Mouse (Mus musculus) liver, embryonic 14.5 days (tissue): ENCODE data around the gene Adamts17. TPM values are rescaled to one million over a fixed set of nuclear protein-coding genes. Genes with fewer than 3 reads are reported as not detected.

Source experiments
- ATAC-seq: fragments of 200-750 bp; cut with Nextera tagmentation; 2 replicates; pipeline ENCODE4 v1.8.0; 2017; ENCODE audit warnings: moderate number of reproducible peaks, mild to moderate bottlenecking, moderate library complexity; ENCODE audit not compliant: insufficient read depth
- DNase-seq, 3 experiments: peaks; one replicate each; pipeline ENCODE4 v3.0.0-alpha.2; 2012 to 2013; ENCODE audit warnings: low read depth in 3 of 3, low spot score in 3 of 3
- H3K27ac ChIP-seq: fragments of 300-500 bp; sonication (generic); 2 replicates; pipeline ENCODE4 v1.5.1; 2014; ENCODE audit warnings: moderate library complexity, mild to moderate bottlenecking, control low read depth, inconsistent platforms
- H3K27me3 ChIP-seq: fragments of 300-500 bp; sonication (generic); 2 replicates; pipeline ENCODE4 v1.6.1; 2014; ENCODE audit warnings: mild to moderate bottlenecking, low read length, moderate library complexity; ENCODE audit not compliant: control insufficient read depth, insufficient read depth
- H3K36me3 ChIP-seq: fragments of 300-500 bp; sonication (generic); replicated peaks from 2 replicates; pipeline ENCODE4 v1.6.1; 2014; ENCODE audit warnings: low read depth; ENCODE audit not compliant: control insufficient read depth, insufficient read depth
- H3K4me1 ChIP-seq, 2 experiments: fragments of 200-500 bp in 1 of 2; fragments of 300-500 bp in 1 of 2; sonication (generic) in 1 of 2; replicated peaks; 2 replicates each; pipeline ENCODE4 v1.6.1; 2012 to 2014; ENCODE audit warnings: antibody characterized with exemption in 1 of 2, inconsistent platforms in 1 of 2, low read length in 1 of 2; ENCODE audit not compliant: control insufficient read depth in 2 of 2, insufficient read depth in 2 of 2
- H3K4me2 ChIP-seq: fragments of 300-500 bp; sonication (generic); 2 replicates; pipeline ENCODE4 v1.6.1; 2014; ENCODE audit warnings: low read depth, mild to moderate bottlenecking, control low read depth, moderate library complexity
- H3K4me3 ChIP-seq, 2 experiments: fragments of 200-500 bp in 1 of 2; fragments of 300-500 bp in 1 of 2; sonication (generic) in 1 of 2; 2 replicates each; pipeline ENCODE4 v1.5.1; 2012 to 2014; ENCODE audit warnings: low read depth in 2 of 2, low read length in 2 of 2, mild to moderate bottlenecking in 2 of 2, control low read depth in 1 of 2, inconsistent platforms in 1 of 2, moderate library complexity in 1 of 2; ENCODE audit not compliant: insufficient read depth in 1 of 2
- H3K9ac ChIP-seq: fragments of 300-500 bp; sonication (generic); replicated peaks from 2 replicates; pipeline ENCODE4 v1.6.1; 2014; ENCODE audit warnings: mild to moderate bottlenecking, control low read depth, moderate library complexity
- H3K9me3 ChIP-seq: fragments of 300-500 bp; sonication (generic); 2 replicates; pipeline ENCODE4 v1.6.1; 2016; ENCODE audit warnings: low read length, mixed read lengths; ENCODE audit not compliant: control insufficient read depth
- CTCF ChIP-seq: IDR thresholded peaks from 2 replicates; pipeline ENCODE4 v1.5.1; 2016; ENCODE audit warnings: antibody characterized with exemption, low read depth, control low read depth
- EP300 ChIP-seq: IDR thresholded peaks from 2 replicates; pipeline ENCODE4 v1.6.1; 2016; ENCODE audit warnings: antibody characterized with exemption, low read depth
- WGBS: fragments of 180-500 bp; shearing (Covaris S2); extraction: QIAGEN DNeasy Blood & Tissue Kit; methylation state at CpG from one replicate; pipeline ENCODE4 v1.1.7; 2014; ENCODE audit not compliant: insufficient replicate concordance; 5-methylcytosine and 5-hydroxymethylcytosine counted together
- polyA plus RNA-seq, 2 experiments: library from polyadenylated mRNA; depleted of rRNA in 1 of 2; stranded (reverse) in 1 of 2; unstranded in 1 of 2; fragments of >200 nt; fragmentation: Nextera tagmentation in 1 of 2; extraction: Ambion mirVana in 1 of 2; gene quantifications; 2 replicates each; pipeline versions ENCODE4 v1.2.1 to v1.2.3; 2012 to 2014

Gene Adamts17
- polyA plus RNA-seq, 2 experiments = 0.15 TPM; not detected in 1

DNA sequence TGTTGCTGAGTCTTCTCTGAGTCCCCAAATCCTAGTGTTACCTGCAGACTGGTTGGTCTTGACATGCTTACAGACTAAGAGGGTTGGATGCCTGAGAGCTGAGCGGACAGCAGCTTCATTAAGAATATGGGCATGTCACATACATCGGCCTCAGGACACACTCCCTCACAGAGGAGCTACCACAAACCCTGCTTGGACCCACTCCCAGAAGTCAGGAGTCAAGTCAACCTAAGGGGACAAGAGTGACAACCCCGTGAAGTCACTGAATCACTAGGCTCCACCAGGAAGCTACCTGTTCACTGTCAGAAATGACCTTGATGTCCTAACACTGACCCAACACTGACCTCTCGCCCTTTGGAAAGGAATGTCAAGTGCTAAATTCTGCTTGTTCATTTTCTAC, 226.1 kb downstream of the Adamts17 start:
- H3K4me1 ChIP-seq = no peaks in the 10 kb centered on the region
- WGBS = 58% methylated on average over 4 of the region's 4 CpGs
- DNase-seq (no peak), ATAC-seq (no peak)
- no peak for TF ChIP-seq CTCF
- no peak for TF ChIP-seq EP300
- H3K36me3 ChIP-seq = no peaks in the 10 kb centered on the region
- H3K9me3 ChIP-seq = no peaks in the 10 kb centered on the region
- no peaks in the 10 kb centered on the region for H3K27me3 ChIP-seq
- H3K9ac ChIP-seq = no peak overlapping the region
- no peak overlapping the region for H3K4me2 ChIP-seq
- H3K27ac ChIP-seq = no peak overlapping the region
- no peak overlapping the region for H3K4me3 ChIP-seq

DNA sequence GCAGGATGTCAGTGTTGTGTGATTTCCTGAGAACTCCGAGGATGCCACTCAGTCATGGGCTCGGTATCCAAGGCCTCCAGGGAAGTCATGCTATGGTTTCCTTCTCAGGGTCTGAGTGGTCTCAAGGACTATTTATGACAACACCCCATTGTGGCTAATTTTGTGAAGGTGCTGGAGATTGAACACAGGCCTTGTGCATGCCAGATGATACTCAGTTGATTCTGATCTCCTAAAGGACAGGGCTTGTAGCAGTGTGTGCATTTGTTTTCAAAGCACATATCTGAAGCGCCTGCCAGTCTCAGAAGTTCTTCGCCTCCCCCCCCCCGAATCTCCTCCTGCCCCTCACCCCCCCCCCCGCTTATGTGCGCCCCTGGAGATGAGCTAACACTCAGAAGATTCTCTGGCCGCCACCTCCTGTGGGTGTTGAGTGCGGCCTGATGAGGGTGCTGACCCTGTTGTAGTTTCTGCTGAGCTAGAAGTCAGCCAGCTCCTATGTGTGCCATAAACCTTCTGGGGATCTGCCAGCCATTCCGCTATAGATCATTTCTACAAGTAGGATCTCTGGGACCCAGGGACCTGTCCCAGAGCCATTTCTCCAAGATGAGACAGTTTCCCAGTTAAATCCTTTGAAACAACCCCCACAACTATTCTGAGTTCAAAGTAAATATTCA, 232.6 kb downstream of the Adamts17 start:
- WGBS = 66% methylated on average over 10 of the region's 10 CpGs
- no peaks in the 10 kb centered on the region for H3K36me3 ChIP-seq
- TF ChIP-seq EP300 (no peak), CTCF (no peak)
- no peaks in the 10 kb centered on the region for H3K9me3 ChIP-seq
- no peak overlapping the region for H3K4me2 ChIP-seq
- no peaks in the 10 kb centered on the region for H3K4me1 ChIP-seq
- no peak for ATAC-seq
- no peak overlapping the region for H3K27ac ChIP-seq
- H3K4me3 ChIP-seq = no peak overlapping the region
- H3K27me3 ChIP-seq = no peaks in the 10 kb centered on the region
- no peak overlapping the region for H3K9ac ChIP-seq
- no peak for DNase-seq

DNA sequence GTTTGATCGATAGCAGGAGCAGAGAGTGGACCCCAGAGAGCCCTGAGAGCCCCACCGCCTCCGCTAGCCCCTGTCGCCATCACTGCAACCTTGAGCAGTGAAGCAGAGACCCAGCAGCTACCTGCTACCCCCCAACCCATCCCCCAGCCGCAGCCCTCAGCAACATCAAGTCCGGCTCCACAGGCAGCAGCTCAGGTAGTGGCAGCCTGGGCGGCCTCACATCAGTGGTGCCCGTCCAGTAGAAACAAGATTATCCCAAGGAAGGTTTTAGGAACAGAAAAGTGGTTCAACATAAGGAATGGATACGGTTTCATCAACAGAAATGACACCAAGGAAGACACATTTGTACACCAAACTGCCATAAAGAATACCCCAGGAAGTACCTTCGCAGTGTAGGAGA, 243.2 kb downstream of the Adamts17 start:
- no peak overlapping the region for H3K27ac ChIP-seq
- H3K9me3 ChIP-seq = no peaks in the 10 kb centered on the region
- H3K4me2 ChIP-seq = no peak overlapping the region
- no peak overlapping the region for H3K9ac ChIP-seq
- TF ChIP-seq CTCF (no peak), EP300 (no peak)
- H3K4me3 ChIP-seq = no peak overlapping the region
- H3K27me3 ChIP-seq = no peaks in the 10 kb centered on the region
- ATAC-seq (no peak), DNase-seq (no peak)
- H3K4me1 ChIP-seq = no peaks in the 10 kb centered on the region
- no peaks in the 10 kb centered on the region for H3K36me3 ChIP-seq
- 71% methylated on average over 10 of the region's 10 CpGs for WGBS

DNA sequence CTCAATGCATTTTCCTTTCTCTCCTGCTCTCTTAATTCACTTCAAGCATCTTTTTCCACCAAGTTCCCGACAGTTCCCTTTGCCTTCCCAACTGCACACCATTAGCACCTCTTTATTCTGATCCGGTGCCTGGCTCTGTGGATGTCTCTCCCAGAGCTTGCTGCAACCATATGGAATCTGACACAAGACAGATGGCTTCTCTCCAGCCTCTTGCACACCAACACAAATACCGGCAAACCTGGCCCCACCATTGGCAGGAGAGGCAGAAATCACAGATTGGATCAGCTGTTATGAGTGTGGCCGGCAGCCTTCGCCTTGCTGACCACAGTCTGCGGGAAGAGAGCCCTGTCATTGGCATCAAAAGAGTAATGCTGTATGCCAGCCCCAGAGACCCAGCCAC, 248.2 kb downstream of the Adamts17 start:
- 58% methylated on average over 6 of the region's 6 CpGs for WGBS
- no peak overlapping the region for H3K27ac ChIP-seq
- H3K4me1 ChIP-seq = no peaks in the 10 kb centered on the region
- H3K36me3 ChIP-seq = no peaks in the 10 kb centered on the region
- H3K9ac ChIP-seq = no peak overlapping the region
- no peak overlapping the region for H3K4me3 ChIP-seq
- DNase-seq = no peak
- H3K27me3 ChIP-seq = no peaks in the 10 kb centered on the region
- no peak for ATAC-seq
- TF ChIP-seq EP300 (no peak), CTCF (no peak)
- H3K4me2 ChIP-seq = no peak overlapping the region
- H3K9me3 ChIP-seq = no peaks in the 10 kb centered on the region

DNA sequence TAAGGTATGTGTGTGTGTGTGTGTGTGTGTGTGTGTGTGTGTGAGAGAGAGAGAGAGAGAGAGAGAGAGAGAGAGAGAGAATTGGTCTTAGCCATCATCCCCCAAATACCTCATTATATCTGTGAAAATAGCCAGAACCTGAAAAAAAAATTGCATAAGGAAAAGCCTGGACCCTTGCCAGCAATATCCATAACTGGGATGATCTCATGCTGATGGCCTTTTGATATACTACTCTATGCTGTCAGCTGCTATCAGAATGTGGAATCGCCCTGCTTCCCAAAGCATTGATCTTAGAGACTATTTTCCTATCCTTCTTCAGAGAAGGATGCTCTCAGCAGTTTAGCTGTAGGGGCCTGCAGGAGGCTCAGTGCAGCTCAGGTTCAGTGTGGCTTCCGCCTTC, 257.6 kb downstream of the Adamts17 start:
- H3K4me1 ChIP-seq = no peaks in the 10 kb centered on the region
- H3K4me2 ChIP-seq = no peak overlapping the region
- no peak overlapping the region for H3K27ac ChIP-seq
- TF ChIP-seq CTCF = no peak
- no peak for TF ChIP-seq EP300
- no peaks in the 10 kb centered on the region for H3K9me3 ChIP-seq
- 59% methylated on average over 2 of the region's 2 CpGs for WGBS
- no peaks in the 10 kb centered on the region for H3K36me3 ChIP-seq
- H3K9ac ChIP-seq = no peak overlapping the region
- DNase-seq (no peak), ATAC-seq (no peak)
- H3K27me3 ChIP-seq = no peaks in the 10 kb centered on the region
- no peak overlapping the region for H3K4me3 ChIP-seq
